Mouse (Mus musculus): ENCODE data around the gene Agpat2.

- TF ChIP-seq MAX (IDR thresholded peaks at IDR 0.05; ENCODE audit: low read depth) = no peak
- no peak for TF ChIP-seq USF1 (IDR thresholded peaks at IDR 0.05; ENCODE audit: low read depth)
- TF ChIP-seq MYOD1 (IDR thresholded peaks at IDR 0.05; ENCODE audit: control insufficient read depth in 1 of 3, insufficient read length in 2 of 3, low read depth in 2 of 3) = no peak
Observed at GRCm38 (mm10) chr2:26571826-26572225, 32.4 kb downstream of the Agpat2 start.
